Mouse (Mus musculus) limb, embryonic 14.5 days (tissue): ENCODE results near the gene Duxbl2. TPM values are rescaled to one million over a fixed set of nuclear protein-coding genes. Genes with fewer than 3 reads are reported as not detected.
"Not testable (repeated sequence)": the region's sequence is repeated elsewhere in the genome, so short reads cannot be mapped to it uniquely, and the experiment has no call there.

Experiments
- ATAC-seq: fragments of 200-750 bp; cut with Nextera tagmentation; 2 replicates; pipeline ENCODE4 v1.8.0; 2017; ENCODE audit warnings: low read depth, moderate number of reproducible peaks, moderate TSS enrichment; ENCODE audit not compliant: low FRiP score
- DNase-seq: peaks from one replicate; pipeline ENCODE4 v3.0.0-alpha.2; 2015; ENCODE audit warnings: low spot score
- H3K27ac ChIP-seq: fragments of 300-500 bp; sonication (generic); replicated peaks from 2 replicates; pipeline ENCODE4 v1.5.1; 2014; ENCODE audit warnings: low read depth, mild to moderate bottlenecking, low read length, moderate library complexity, mixed read lengths
- H3K27me3 ChIP-seq: fragments of 300-500 bp; sonication (generic); 2 replicates; pipeline ENCODE4 v1.6.1; 2014; ENCODE audit warnings: low read length, mixed read lengths; ENCODE audit not compliant: control insufficient read depth, insufficient read depth
- H3K36me3 ChIP-seq: fragments of 300-500 bp; sonication (generic); 2 replicates; pipeline ENCODE4 v1.6.1; 2014; ENCODE audit warnings: mild to moderate bottlenecking, low read length, moderate library complexity, mixed read lengths; ENCODE audit not compliant: control insufficient read depth, insufficient read depth
- H3K4me1 ChIP-seq: fragments of 300-500 bp; sonication (generic); 2 replicates; pipeline ENCODE4 v1.6.1; 2014; ENCODE audit warnings: antibody characterized with exemption, low read length, mixed read lengths; ENCODE audit not compliant: control insufficient read depth, insufficient read depth
- H3K4me2 ChIP-seq: fragments of 300-500 bp; sonication (generic); replicated peaks from 2 replicates; pipeline ENCODE4 v1.6.1; 2014; ENCODE audit warnings: low read depth, mild to moderate bottlenecking, low read length, moderate library complexity; ENCODE audit not compliant: severe bottlenecking
- H3K4me3 ChIP-seq: fragments of 300-500 bp; sonication (generic); replicated peaks from 2 replicates; pipeline ENCODE4 v1.5.1; 2014; ENCODE audit warnings: low read length
- H3K9ac ChIP-seq: fragments of 300-500 bp; sonication (generic); 2 replicates; pipeline ENCODE4 v1.6.1; 2014; ENCODE audit warnings: mild to moderate bottlenecking, low read depth, low read length, moderate library complexity; ENCODE audit not compliant: severe bottlenecking
- H3K9me3 ChIP-seq: fragments of 300-500 bp; sonication (generic); 2 replicates; pipeline ENCODE4 v1.6.1; 2016; ENCODE audit warnings: low read length; ENCODE audit not compliant: control insufficient read depth
- WGBS: fragments of 180-500 bp; shearing (Covaris S2); extraction: QIAGEN DNeasy Blood & Tissue Kit; methylation state at CpG from one replicate; pipeline ENCODE4 v1.1.7; 2014; 5-methylcytosine and 5-hydroxymethylcytosine counted together
- polyA plus RNA-seq, 2 experiments: library from polyadenylated mRNA; depleted of rRNA in 1 of 2; stranded (reverse) in 1 of 2; unstranded in 1 of 2; fragments of >200 nt; fragmentation: Nextera tagmentation in 1 of 2; extraction: Ambion mirVana in 1 of 2; gene quantifications; 2 replicates each; pipeline versions ENCODE4 v1.2.1 to v1.2.3; 2012 to 2014

The Duxbl2 gene
- polyA plus RNA-seq, 2 experiments: 3.2 TPM; not detected in 1

DNA sequence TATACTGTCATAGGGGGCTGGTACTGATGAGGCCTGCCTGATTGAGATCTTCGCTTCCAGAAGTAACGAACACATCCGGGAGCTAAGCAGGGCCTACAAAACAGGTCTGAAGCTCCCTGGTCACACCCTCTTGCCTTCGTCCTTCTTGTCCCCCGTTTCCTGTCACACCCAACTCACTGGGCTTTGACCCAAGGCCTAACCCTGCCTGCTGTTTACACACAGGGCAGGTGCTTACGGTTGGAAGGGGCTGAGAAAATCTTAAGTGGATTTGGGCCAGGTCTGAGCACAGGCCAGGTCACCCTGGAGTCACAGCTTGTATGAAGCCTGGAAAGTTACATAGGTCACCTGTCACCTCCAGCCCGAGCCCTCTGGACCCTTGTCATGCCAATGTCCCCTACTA is 37.9 kb downstream of the Duxbl2 start:
- H3K4me1 ChIP-seq, H3K4me2 ChIP-seq, DNase-seq, H3K4me3 ChIP-seq, H3K36me3 ChIP-seq, H3K27me3 ChIP-seq, H3K9ac ChIP-seq, ATAC-seq, H3K9me3 ChIP-seq, H3K27ac ChIP-seq: not testable (repeated sequence)
- WGBS: no CpG with 5 or more reads among the region's 7 CpGs

DNA sequence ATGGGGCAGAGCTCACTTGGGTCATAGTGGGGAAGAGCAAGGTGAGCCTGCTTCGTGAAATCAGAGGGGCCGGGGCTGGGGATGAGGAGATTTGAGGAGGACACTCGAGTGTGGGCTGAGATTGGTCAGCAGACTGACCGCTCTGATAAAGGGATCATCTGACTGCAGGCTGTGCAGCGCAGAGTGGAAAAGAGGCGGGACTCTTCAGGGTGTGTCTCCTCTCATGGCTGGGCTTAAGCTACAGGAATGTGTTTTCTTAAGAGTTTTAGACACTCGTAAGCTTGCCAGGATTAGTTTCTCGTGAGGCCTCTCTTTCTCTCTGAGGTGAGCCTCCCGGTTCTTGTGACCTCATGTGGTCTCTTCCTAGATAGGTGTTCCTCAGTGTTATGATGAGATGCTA is 43.0 kb downstream of the Duxbl2 start:
- DNase-seq, ATAC-seq, H3K4me1 ChIP-seq, H3K36me3 ChIP-seq, H3K9me3 ChIP-seq, H3K9ac ChIP-seq, H3K27me3 ChIP-seq, H3K4me3 ChIP-seq, H3K27ac ChIP-seq, H3K4me2 ChIP-seq: not testable (repeated sequence)
- no CpG with 5 or more reads among the region's 9 CpGs for WGBS

DNA sequence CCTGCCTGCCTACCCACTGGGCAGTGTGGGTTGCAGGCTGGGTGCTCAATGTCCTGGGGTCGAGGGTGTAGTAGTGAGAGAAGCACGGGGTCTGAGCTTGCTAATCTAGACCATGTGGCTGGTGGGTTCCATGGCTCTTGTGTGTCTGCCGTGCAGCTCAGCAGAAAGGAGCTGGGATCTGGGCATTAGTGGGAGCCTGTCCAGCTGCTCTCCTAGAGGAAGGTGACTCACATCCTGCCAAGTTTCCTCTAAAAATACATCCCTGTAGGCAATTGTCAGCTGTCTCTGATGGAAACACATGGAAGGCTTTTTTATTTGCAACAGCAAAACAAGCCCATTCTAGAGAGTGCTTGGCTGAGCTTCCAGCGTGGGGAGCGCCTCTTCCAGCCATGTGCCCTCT is 44.3 kb downstream of the Duxbl2 start:
- DNase-seq, H3K9ac ChIP-seq, H3K4me3 ChIP-seq, ATAC-seq, H3K4me2 ChIP-seq, H3K27ac ChIP-seq, H3K9me3 ChIP-seq, H3K4me1 ChIP-seq, H3K36me3 ChIP-seq, H3K27me3 ChIP-seq: not testable (repeated sequence)
- no CpG with 5 or more reads among the region's 5 CpGs for WGBS

DNA sequence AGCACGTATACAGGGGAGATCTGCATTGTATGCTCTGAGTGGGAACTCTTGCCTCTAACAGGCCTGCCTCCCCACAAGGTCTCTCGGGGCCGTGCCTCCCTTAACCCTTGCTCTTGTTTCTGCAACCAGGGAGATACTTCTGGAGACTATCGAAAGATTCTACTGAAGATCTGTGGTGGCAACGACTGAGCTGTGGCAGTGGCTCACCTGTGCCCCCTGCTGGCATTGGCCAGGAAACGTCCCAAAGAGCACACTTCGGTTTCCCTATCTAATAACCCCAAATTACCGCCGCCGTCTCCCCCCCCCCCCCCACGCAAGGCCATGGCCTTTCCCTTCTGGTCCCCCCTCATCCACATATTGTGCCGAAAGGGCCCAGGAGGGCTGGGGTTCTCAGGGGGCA is 47.1 kb downstream of the Duxbl2 start:
- H3K27me3 ChIP-seq, H3K4me1 ChIP-seq, ATAC-seq, H3K4me2 ChIP-seq, H3K27ac ChIP-seq, H3K9me3 ChIP-seq, H3K4me3 ChIP-seq, DNase-seq, H3K9ac ChIP-seq, H3K36me3 ChIP-seq: not testable (repeated sequence)
- WGBS: no CpG with 5 or more reads among the region's 12 CpGs

DNA sequence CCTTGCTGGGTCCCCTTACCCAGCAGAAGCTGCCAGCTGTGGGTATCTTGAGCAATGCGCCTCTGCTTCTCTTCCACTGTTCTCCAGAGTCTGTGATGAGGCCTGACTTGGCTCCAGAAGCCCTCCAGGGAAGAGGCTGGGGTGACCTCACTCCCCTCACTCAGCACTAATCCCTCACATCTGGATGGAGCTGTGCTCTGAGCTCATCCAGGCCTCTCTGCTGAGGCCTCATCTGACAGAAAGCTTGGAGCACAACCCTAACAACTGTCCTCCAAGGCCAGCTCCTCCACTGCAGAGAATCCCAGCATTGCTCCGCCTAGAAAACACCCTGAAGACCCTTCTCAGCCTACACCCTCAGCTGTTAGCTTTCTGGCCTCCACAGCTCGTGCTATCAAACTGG is 55.8 kb downstream of the Duxbl2 start:
- H3K4me3 ChIP-seq, H3K4me1 ChIP-seq, DNase-seq, H3K36me3 ChIP-seq, H3K9ac ChIP-seq, H3K4me2 ChIP-seq, H3K27ac ChIP-seq, H3K27me3 ChIP-seq, H3K9me3 ChIP-seq: not testable (repeated sequence)
- peak; percentile 77 for ATAC-seq
- no CpG with 5 or more reads among the region's 3 CpGs for WGBS

DNA sequence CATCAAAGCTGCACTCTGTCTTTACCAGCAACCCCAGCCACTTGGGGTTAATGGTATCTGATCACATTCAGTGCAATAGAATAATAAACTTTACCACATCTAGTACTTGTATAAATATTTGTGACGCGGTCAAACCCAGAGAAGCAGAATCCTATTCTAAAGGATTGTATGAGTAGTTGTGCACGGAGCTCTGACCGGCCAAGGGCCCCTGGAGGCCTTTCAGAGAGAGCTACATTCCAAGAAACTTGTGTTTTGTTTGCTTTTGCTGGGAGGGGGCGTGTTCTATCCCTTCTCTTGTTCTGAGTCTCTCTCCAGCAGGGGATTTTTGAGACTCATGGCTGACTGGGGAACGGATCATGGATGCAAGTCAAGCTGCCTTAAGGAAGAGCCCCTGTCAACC is 56.9 kb downstream of the Duxbl2 start:
- H3K4me3 ChIP-seq, DNase-seq, H3K36me3 ChIP-seq, H3K9me3 ChIP-seq, H3K4me1 ChIP-seq, H3K9ac ChIP-seq, H3K4me2 ChIP-seq, H3K27ac ChIP-seq, H3K27me3 ChIP-seq: not testable (repeated sequence)
- ATAC-seq: peak; percentile 26; the same call in 1 of the 2 replicates
- WGBS: no CpG with 5 or more reads among the region's 6 CpGs

Other genes starting within 250 kb of the Duxbl2 start
- gene Plac9a, start 215.2 kb upstream of the Duxbl2 start, polyA plus RNA-seq (2012; rRNA removed): 0.31 and 0.54 TPM in 2 replicates
- 0.56 TPM in 1 of 2 replicates, not detected in the other for gene Plac9a, start 215.2 kb upstream of the Duxbl2 start, polyA plus RNA-seq (2014; fragmentation: Nextera tagmentation; extraction: Ambion mirVana)
- 2.5 and 4.0 TPM in 2 replicates for gene Tmem254a, start 190.7 kb upstream of the Duxbl2 start, polyA plus RNA-seq (2012; rRNA removed)
- gene Tmem254a, start 190.7 kb upstream of the Duxbl2 start, polyA plus RNA-seq (2014; fragmentation: Nextera tagmentation; extraction: Ambion mirVana): 3.8 and 7.6 TPM in 2 replicates
- 0.04 TPM in 1 of 2 replicates, not detected in the other for gene Cphx1, start 180.0 kb upstream of the Duxbl2 start, polyA plus RNA-seq (2012; rRNA removed)
- 0.11 TPM in 1 of 2 replicates, not detected in the other for gene Cphx1, start 180.0 kb upstream of the Duxbl2 start, polyA plus RNA-seq (2014; fragmentation: Nextera tagmentation; extraction: Ambion mirVana)
- gene Duxbl1, start 139.8 kb upstream of the Duxbl2 start, polyA plus RNA-seq (2012; rRNA removed): 6.8 and 8.0 TPM in 2 replicates
- 0.63 and 1.6 TPM in 2 replicates for gene Duxbl1, start 139.8 kb upstream of the Duxbl2 start, polyA plus RNA-seq (2014; fragmentation: Nextera tagmentation; extraction: Ambion mirVana)
- gene Gm9780, start 75.6 kb upstream of the Duxbl2 start, polyA plus RNA-seq (2012; rRNA removed): 26.5 and 29.0 TPM in 2 replicates
- gene Gm9780, start 75.6 kb upstream of the Duxbl2 start, polyA plus RNA-seq (2014; fragmentation: Nextera tagmentation; extraction: Ambion mirVana): 42.6 and 49.9 TPM in 2 replicates
- gene Tmem254c, start 51.0 kb upstream of the Duxbl2 start, polyA plus RNA-seq (2012; rRNA removed): 6.0 and 8.4 TPM in 2 replicates
- gene Tmem254c, start 51.0 kb upstream of the Duxbl2 start, polyA plus RNA-seq (2014; fragmentation: Nextera tagmentation; extraction: Ambion mirVana): 47.7 and 56.8 TPM in 2 replicates
- not detected in 2 replicates for gene Cphx2, start 36.8 kb upstream of the Duxbl2 start, polyA plus RNA-seq (2012; rRNA removed)
- gene Cphx2, start 36.8 kb upstream of the Duxbl2 start, polyA plus RNA-seq (2014; fragmentation: Nextera tagmentation; extraction: Ambion mirVana): not detected in 2 replicates
- gene Cphx3, start 36.1 kb upstream of the Duxbl2 start, polyA plus RNA-seq (2012; rRNA removed): not detected in 2 replicates
- gene Cphx3, start 36.1 kb upstream of the Duxbl2 start, polyA plus RNA-seq (2014; fragmentation: Nextera tagmentation; extraction: Ambion mirVana): not detected in 2 replicates
- gene Plac9b, start 64.1 kb downstream of the Duxbl2 start, polyA plus RNA-seq (2012; rRNA removed): 17.3 and 19.9 TPM in 2 replicates
- gene Plac9b, start 64.1 kb downstream of the Duxbl2 start, polyA plus RNA-seq (2014; fragmentation: Nextera tagmentation; extraction: Ambion mirVana): 34.6 and 40.5 TPM in 2 replicates
- gene Tmem254b, start 88.7 kb downstream of the Duxbl2 start, polyA plus RNA-seq (2012; rRNA removed): 23.1 and 25.0 TPM in 2 replicates
- 29.7 and 32.1 TPM in 2 replicates for gene Tmem254b, start 88.7 kb downstream of the Duxbl2 start, polyA plus RNA-seq (2014; fragmentation: Nextera tagmentation; extraction: Ambion mirVana)
- 4.9 and 6.1 TPM in 2 replicates for gene Duxbl3, start 139.6 kb downstream of the Duxbl2 start, polyA plus RNA-seq (2012; rRNA removed)
- gene Duxbl3, start 139.6 kb downstream of the Duxbl2 start, polyA plus RNA-seq (2014; fragmentation: Nextera tagmentation; extraction: Ambion mirVana): 0.47 and 1.7 TPM in 2 replicates